Mouse (Mus musculus) c-Kit-positive CD71-negative TER-119-negative erythroid progenitor cells, embryonic 14.5 days (primary cell): ENCODE results near the gene Chtop.

ENCODE experiments used
- DNase-seq: peaks from one replicate; pipeline ENCODE4 v3.0.0-alpha.2; 2013; ENCODE audit warnings: low read depth

The Chtop gene

DNA sequence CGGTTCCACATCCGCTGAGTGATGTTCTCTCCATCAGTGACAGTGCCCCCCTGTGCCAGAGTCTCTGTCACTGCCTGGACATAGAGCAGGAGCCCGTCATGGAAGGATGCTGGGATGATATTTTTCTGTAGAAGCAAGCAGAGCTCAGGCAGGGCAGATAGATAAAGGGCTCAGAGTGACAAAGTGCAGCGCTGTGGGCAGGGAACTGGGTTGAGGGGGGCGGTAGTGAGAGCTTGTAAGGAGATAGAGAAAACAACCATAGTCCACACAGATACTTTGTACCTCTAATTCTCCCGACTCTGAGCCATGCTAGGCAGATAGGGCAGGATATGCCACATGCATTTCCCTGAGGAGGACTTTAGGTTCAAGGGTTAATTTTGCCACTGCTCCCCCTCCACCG is 46.7 kb downstream of the Chtop start:
- DNase-seq: no peak

DNA sequence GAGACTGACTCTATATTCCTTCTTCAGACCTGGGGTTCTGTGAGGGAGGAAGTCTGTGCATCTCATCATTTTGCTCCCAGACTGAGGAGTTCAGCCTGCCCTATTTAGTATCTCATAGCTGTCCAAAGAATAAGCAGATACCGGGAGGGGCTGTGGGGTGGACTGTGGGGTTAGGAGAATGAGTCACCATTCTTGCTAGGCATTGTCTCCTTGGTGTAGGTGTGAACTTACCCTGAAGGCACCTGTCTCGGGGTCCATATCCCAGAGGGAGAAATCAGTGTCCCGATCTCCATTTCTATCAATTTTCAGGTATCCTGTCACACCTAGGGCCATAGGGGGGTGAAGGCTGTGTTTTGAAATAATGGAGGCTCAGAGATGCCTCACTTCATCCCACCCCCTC is 47.4 kb downstream of the Chtop start:
- DNase-seq: no peak

DNA sequence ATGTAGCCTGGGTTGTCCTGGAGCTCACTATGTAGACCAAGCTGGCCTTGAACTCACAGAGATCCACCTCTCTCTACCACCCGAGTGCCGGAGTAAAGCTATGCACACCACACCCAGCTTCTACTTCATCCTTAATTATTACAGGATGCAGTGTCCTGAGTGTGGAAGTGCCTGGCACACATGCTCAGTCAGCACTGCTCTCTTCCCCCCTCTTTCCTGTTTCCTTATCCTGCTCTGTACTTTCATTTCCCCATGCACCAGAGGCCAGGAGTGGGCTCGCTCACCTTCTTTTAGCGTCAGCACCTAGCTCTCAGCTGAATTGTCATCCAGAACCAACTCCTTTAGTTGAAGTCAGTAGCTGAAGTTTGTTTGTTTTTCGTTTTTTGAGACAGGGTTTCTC is 49.0 kb downstream of the Chtop start:
- DNase-seq: no peak

DNA sequence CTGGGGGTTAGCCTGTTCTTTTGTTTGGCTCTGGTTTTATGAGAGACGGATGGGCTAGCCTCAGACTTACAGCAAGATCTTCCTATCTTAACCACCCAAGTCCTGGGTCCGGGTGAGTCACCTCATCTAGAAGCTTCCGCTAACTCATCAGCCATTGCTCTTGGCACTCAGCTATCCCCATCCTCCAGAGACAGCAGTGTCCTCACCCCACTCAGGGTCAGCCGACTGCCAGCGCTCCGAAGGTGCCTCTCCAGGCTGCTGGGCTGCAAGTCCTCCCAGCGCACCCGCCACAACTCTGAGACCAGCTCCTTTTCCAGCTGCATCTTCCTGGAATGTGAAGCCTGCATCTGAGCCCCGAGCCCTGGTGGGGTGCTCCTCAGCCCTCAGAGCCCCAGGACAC is 49.6 kb downstream of the Chtop start:
- no peak for DNase-seq

DNA sequence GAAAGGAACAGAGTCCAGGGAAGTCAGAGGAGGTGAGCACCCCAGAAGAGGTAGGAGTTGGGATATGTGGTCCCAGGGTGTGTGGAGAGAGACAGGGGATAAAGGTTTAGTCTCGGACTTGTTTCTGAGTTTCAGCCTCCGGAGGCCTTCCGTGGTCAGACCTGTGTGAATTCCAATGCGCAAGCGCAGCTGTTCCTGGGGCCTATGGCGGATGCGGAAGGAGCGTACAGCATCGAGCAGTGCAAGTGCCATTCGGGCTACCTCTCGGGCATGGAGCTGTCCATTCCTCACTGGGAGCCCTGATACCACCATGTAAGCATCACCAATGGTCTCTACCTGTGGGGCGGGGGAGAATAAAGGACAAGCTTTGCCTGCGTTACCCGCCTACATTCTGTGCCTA is 54.4 kb downstream of the Chtop start:
- no peak for DNase-seq

DNA sequence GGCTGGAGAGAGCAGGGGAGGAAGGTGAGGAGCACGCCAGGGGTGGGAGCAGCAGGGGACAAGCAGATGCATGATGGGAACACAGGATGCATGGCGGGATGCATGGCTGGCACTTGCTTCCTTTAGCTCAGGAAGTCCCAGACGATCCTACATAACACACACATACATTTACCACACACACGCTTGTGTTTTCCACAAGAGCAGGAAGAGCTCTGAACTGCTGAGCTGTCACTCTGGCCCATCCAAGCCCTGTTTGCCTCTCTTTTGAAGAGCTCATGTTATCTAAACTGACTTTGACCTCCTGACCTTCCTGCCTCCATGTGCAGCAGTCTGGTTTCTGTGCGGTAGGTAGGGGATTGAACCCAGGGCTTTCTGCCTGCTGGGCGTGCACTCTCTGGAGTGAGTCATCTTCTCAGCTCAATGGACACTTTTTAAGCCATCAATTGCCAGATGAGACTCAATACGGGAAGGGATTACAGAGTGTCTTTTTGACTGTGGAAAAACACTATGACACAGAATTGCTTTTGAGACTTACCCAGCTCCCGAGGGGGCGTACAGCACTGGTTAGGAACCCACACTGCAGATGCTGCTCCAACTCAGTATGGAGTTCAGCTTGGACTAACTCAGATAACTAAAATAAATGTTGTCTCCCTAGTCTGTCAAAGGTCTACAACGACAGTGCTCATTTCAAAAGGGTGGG is 57.8 kb downstream of the Chtop start:
- no peak for DNase-seq

DNA sequence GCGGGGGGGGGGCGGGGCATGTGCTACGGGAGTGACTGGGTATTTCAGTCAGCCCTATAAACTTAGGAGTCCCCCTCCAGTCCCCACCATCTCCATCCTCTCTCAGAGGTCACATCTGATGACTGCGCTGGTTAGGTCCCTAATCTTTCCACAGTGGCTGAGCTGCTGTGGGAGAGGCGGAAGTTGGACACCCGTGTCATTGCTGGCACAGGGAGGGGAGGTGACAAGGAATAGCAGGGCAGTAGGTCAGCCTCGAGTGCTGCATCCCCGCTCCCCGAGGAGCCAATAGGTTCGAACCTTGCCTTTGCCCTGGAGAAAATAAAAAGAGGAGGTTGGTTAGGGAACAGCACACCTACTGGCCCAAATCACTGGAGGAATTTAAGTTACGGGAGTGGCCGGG is 58.4 kb downstream of the Chtop start:
- DNase-seq: no peak
